Mouse (Mus musculus) hindbrain, embryonic 11.5 days (tissue): ENCODE data around the gene Wdr25. TPM values are rescaled to one million over a fixed set of nuclear protein-coding genes. Genes with fewer than 3 reads are reported as not detected.
A peak's percentile ranks its signal among the peaks of the same experiment; 100 is the strongest.

Experiments
- ATAC-seq: fragments of 200-750 bp; cut with Nextera tagmentation; 2 replicates; pipeline ENCODE4 v1.8.0; 2017; ENCODE audit warnings: mild to moderate bottlenecking, moderate TSS enrichment, moderate library complexity; ENCODE audit not compliant: low FRiP score
- DNase-seq: peaks from one replicate; pipeline ENCODE4 v3.0.0-alpha.2; 2015; ENCODE audit warnings: low spot score
- H3K27ac ChIP-seq: fragments of 300-500 bp; sonication (generic); 2 replicates; pipeline ENCODE4 v1.5.1; 2014; ENCODE audit warnings: mild to moderate bottlenecking, low read depth, low read length
- H3K27me3 ChIP-seq: fragments of 300-500 bp; sonication (generic); 2 replicates; pipeline ENCODE4 v1.6.1; 2014; ENCODE audit warnings: mild to moderate bottlenecking, low read length, moderate library complexity, mixed read lengths; ENCODE audit not compliant: control insufficient read depth, insufficient read depth
- H3K36me3 ChIP-seq: fragments of 300-500 bp; sonication (generic); 2 replicates; pipeline ENCODE4 v1.6.1; 2014; ENCODE audit warnings: mild to moderate bottlenecking, low read length, moderate library complexity, mixed read lengths; ENCODE audit not compliant: control insufficient read depth, insufficient read depth
- H3K4me1 ChIP-seq: fragments of 300-500 bp; sonication (generic); replicated peaks from 2 replicates; pipeline ENCODE4 v1.6.1; 2014; ENCODE audit warnings: low read length, mixed read lengths; ENCODE audit not compliant: control insufficient read depth, insufficient read depth
- H3K4me2 ChIP-seq: fragments of 300-500 bp; sonication (generic); replicated peaks from 2 replicates; pipeline ENCODE4 v1.6.1; 2014; ENCODE audit warnings: mild to moderate bottlenecking, low read depth, low read length
- H3K4me3 ChIP-seq: fragments of 300-500 bp; sonication (generic); 2 replicates; pipeline ENCODE4 v1.5.1; 2014; ENCODE audit warnings: low read depth, low read length
- H3K9ac ChIP-seq: fragments of 300-500 bp; sonication (generic); 2 replicates; pipeline ENCODE4 v1.6.1; 2014; ENCODE audit warnings: low read depth, low read length
- H3K9me3 ChIP-seq: fragments of 300-500 bp; sonication (generic); 2 replicates; pipeline ENCODE4 v1.6.1; 2016; ENCODE audit warnings: low read length; ENCODE audit not compliant: control insufficient read depth
- WGBS: fragments of 180-500 bp; shearing (Covaris S2); extraction: QIAGEN DNeasy Blood & Tissue Kit; methylation state at CpG from one replicate; pipeline ENCODE4 v1.1.7; 2014; 5-methylcytosine and 5-hydroxymethylcytosine counted together
- polyA plus RNA-seq: library from polyadenylated mRNA; unstranded; fragments of >200 nt; fragmentation: Nextera tagmentation; extraction: Ambion mirVana; gene quantifications from 2 replicates; pipeline ENCODE4 v1.2.1, GENCODE M21; 2014

Gene Wdr25
- polyA plus RNA-seq, 1 experiment from 2014 or later = 5.4 TPM

- Histone ChIP-seq H3K27me3 (no peaks in the 10 kb centered on the region), H3K9me3 (no peaks in the 10 kb centered on the region), H3K27ac (0 out of 2 replicates have a peak overlapping the region, but pooled peaks have one; percentile 39), H3K9ac (no peak overlapping the region), H3K4me3 (no peak overlapping the region), H3K36me3 (no peaks in the 10 kb centered on the region), H3K4me1 (peaks cover 13% of the 10 kb centered on the region), H3K4me2 (no peak overlapping the region)
- ATAC-seq (peak; percentile 66), DNase-seq (peak; percentile 77)
- WGBS = 13% methylated on average over 6 of the region's 6 CpGs
Measured at GRCm38 (mm10) chr12:108915893-108916292, 22.5 kb downstream of the Wdr25 start.

- Histone ChIP-seq H3K4me1 (peaks cover 13% of the 10 kb centered on the region), H3K4me2 (no peak overlapping the region), H3K4me3 (no peak overlapping the region), H3K36me3 (no peaks in the 10 kb centered on the region), H3K27ac (0 out of 2 replicates have a peak overlapping the region, but pooled peaks have one; percentile 39), H3K9ac (no peak overlapping the region), H3K9me3 (no peaks in the 10 kb centered on the region), H3K27me3 (no peaks in the 10 kb centered on the region)
- WGBS = 56% methylated on average over 7 of the region's 7 CpGs
- ATAC-seq (peak; percentile 69; the same call in 1 of the 2 replicates), DNase-seq (no peak)
Measured at GRCm38 (mm10) chr12:108916447-108917042, 23.1 kb downstream of the Wdr25 start.

DNA sequence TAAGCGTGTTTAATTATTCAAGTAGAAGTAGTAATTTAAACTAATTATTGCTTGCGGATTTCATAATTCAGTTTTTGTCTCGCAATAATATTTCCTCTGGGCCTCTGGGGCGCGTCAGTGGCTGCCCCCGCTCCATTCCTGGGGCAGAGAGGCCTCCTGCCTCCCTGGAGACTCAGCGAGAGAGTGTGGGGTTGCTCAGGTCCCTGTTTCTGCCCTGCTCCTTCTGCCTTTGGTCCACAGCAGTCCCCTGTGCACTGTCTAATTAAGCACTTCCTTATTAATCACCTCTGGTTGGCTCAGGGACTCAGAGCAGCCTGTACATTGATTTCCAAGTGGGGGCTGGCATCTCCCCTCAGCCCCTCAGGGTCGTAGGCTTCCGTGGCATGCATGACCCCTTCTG, 24.1 kb downstream of the Wdr25 start:
- peak overlapping the region; percentile 51 for H3K27ac ChIP-seq
- whole genome bisulfite sequencing = 54% methylated on average over 9 of the region's 9 CpGs
- no peak overlapping the region for H3K9ac ChIP-seq

DNA sequence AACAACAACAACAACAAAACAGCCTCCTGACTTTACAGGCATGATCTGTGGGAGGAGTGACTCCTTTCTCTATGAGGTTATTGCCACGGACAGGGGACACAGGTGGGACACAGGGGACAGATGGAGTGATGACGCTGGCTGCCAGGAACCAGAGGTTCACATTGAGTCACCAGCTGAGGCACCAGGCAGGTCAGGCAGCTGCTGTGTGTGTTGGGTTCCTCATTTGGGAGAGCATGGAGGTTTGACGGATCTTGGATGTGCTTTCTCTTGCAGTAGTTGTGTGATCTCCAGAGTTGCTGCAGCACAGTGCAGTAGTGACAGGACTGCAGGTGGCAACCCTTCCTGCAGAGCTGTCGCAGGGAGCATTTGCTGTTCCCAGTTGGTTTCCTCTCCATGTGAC, 25.3 kb downstream of the Wdr25 start:
- 56% methylated on average over 4 of the region's 4 CpGs for WGBS
- Histone ChIP-seq H3K4me2 (no peak overlapping the region), H3K36me3 (no peaks in the 10 kb centered on the region), H3K27ac (no peak overlapping the region), H3K4me3 (no peak overlapping the region), H3K27me3 (no peaks in the 10 kb centered on the region), H3K9ac (no peak overlapping the region), H3K4me1 (peaks cover 13% of the 10 kb centered on the region), H3K9me3 (no peaks in the 10 kb centered on the region)
- DNase-seq (no peak), ATAC-seq (no peak)

More for the DNA sequence above, 24.1 kb downstream of the Wdr25 start:
- no peak overlapping the region for H3K4me2 ChIP-seq
- H3K27me3 ChIP-seq = no peaks in the 10 kb centered on the region
- peak; percentile 33; the same call in 1 of the 2 replicates for ATAC-seq
- H3K4me1 ChIP-seq = peaks cover 13% of the 10 kb centered on the region
- H3K4me3 ChIP-seq = no peak overlapping the region
- H3K36me3 ChIP-seq = no peaks in the 10 kb centered on the region
- no peak for DNase-seq
- no peaks in the 10 kb centered on the region for H3K9me3 ChIP-seq

GRCm38 (mm10) chr12:108926606-108927111, 33.2 kb downstream of the Wdr25 start:
- H3K27ac ChIP-seq = no peak overlapping the region
- 59% methylated on average over 9 of the region's 11 CpGs for WGBS
- DNase-seq = no peak

GRCm38 (mm10) chr12:108928249-108928648, 34.8 kb downstream of the Wdr25 start:
- Histone ChIP-seq H3K27ac (peak overlapping the region; percentile 21; the same call in 1 of the 2 replicates), H3K9ac (no peak overlapping the region), H3K4me1 (0 out of 2 replicates have a peak, but pooled peaks cover 6% of the 10 kb centered on the region), H3K4me2 (no peak overlapping the region), H3K9me3 (no peaks in the 10 kb centered on the region), H3K27me3 (no peaks in the 10 kb centered on the region), H3K4me3 (no peak overlapping the region), H3K36me3 (no peaks in the 10 kb centered on the region)
- 92% methylated on average over 2 of the region's 2 CpGs for WGBS
- no peak for ATAC-seq
- no peak for DNase-seq

More at GRCm38 (mm10) chr12:108926606-108927111, 33.2 kb downstream of the Wdr25 start:
- no peaks in the 10 kb centered on the region for H3K27me3 ChIP-seq
- no peaks in the 10 kb centered on the region for H3K9me3 ChIP-seq
- no peak overlapping the region for H3K9ac ChIP-seq
- no peak overlapping the region for H3K4me3 ChIP-seq
- ATAC-seq = peak; percentile 41; the same call in 1 of the 2 replicates
- 0 out of 2 replicates have a peak, but pooled peaks cover 6% of the 10 kb centered on the region for H3K4me1 ChIP-seq
- no peaks in the 10 kb centered on the region for H3K36me3 ChIP-seq
- no peak overlapping the region for H3K4me2 ChIP-seq

DNA sequence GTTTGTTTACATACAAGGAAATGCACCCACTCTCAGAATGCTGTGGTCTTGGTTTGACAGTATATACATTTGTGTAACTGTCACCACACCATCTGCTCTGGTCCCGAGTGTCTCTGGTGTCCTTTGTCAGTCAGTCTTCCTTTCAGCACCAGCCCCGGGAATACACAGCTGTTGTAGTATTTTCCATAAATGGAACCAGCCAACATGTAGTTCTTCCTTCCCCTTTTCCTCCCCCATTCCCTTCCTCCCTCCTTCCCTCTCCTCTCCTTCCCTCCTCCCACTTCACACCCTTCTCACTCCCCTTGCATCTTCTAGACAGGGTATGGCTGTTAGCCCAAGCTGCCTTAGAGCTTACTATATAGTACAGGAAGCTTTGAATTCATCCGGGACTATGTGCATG, 36.0 kb downstream of the Wdr25 start:
- Histone ChIP-seq H3K9me3 (no peaks in the 10 kb centered on the region), H3K27ac (no peak overlapping the region), H3K36me3 (no peaks in the 10 kb centered on the region), H3K4me2 (no peak overlapping the region), H3K9ac (no peak overlapping the region), H3K4me1 (0 out of 2 replicates have a peak, but pooled peaks cover 6% of the 10 kb centered on the region), H3K4me3 (no peak overlapping the region), H3K27me3 (no peaks in the 10 kb centered on the region)
- 77% methylated on average over 3 of the region's 3 CpGs for WGBS
- DNase-seq (no peak), ATAC-seq (no peak)

DNA sequence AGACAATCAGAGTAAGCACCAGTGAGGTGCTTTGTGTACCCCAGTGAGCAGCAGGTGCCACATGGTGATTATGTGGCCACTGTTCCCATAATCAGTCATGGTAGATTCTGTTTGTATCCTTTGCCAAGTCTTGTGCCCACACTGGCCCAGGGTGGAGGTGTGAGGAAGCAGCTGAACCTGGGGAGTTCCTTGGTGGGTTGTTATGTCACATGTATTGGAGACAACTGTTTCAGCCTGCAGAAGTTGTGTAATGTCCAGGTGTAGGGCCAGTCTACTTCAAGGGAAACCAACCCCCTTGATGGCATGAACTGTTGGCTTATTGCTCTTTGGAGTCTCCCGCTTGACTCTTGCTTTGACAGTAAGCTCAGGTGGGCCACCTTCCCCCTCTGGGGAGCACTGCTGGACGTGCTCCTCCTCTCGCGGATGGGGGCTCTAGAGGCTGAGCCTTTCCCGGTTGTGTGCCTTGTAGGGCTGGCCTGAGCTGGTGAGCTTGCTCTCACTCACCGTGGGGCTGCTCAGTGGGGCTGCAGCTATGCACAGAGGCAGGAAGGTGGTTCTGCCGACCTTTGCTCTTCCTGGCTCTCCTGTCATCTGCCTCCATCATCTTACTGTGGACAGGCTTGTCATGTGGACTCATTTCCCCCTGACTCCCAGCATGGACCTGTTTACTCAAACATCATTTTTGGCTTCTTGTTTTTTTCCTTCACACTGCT, 38.1 kb downstream of the Wdr25 start:
- no peak for ATAC-seq
- H3K9ac ChIP-seq = no peak overlapping the region
- H3K36me3 ChIP-seq = no peaks in the 10 kb centered on the region
- no peaks in the 10 kb centered on the region for H3K27me3 ChIP-seq
- H3K4me3 ChIP-seq = no peak overlapping the region
- H3K4me1 ChIP-seq = 0 out of 2 replicates have a peak, but pooled peaks cover 6% of the 10 kb centered on the region
- DNase-seq = no peak
- H3K9me3 ChIP-seq = no peaks in the 10 kb centered on the region
- WGBS = 60% methylated on average over 7 of the region's 7 CpGs
- H3K4me2 ChIP-seq = no peak overlapping the region
- H3K27ac ChIP-seq = no peak overlapping the region
